Mouse (Mus musculus) thymus, postnatal 0 days (tissue): Measurements from ENCODE around the gene Ndufs1. TPM values are rescaled to one million over a fixed set of nuclear protein-coding genes. Genes with fewer than 3 reads are reported as not detected.
A peak's percentile ranks its signal among the peaks of the same experiment; 100 is the strongest.

Source experiments
- DNase-seq: peaks from one replicate; pipeline ENCODE4 v3.0.0-alpha.2; 2015; ENCODE audit warnings: low spot score
- polyA plus RNA-seq: library from polyadenylated mRNA; unstranded; fragments of >200 nt; fragmentation: Nextera tagmentation; extraction: Ambion mirVana; gene quantifications from 2 replicates; pipeline ENCODE4 v1.2.1, GENCODE M21; 2015

The Ndufs1 gene
- 102 and 108 TPM in 2 replicates for polyA plus RNA-seq

- peak; percentile 97 for DNase-seq
Observed at GRCm38 (mm10) chr1:63176604-63177421, at the start of gene Ndufs1, which contains the start of gene Eef1b2. TSS of gene Ndufs1 (minus strand) at chr1:63176833. TSS of gene Eef1b2 (plus strand) at chr1:63176825.

GRCm38 (mm10) chr1:63225890-63226289 is 49.3 kb upstream of the Ndufs1 start:
- no peak for DNase-seq

DNA sequence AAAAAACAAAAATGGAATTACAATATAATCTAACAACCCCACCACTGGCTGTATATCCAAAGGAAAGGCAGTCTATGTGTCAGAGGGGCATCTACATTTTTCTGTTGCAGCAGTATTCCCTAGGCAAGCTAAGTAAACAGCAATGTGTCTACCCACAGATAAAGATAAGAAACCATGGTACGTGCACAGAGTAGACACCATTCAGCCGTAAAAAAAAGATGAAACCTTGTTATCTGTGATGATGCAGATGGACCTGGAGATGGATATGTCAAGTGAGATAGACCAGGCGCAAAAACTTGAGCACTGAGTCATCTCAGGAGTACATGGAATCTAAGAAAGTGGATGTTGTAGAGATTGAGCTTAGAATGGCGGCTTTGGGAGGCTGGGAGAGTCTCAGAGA is 48.4 kb upstream of the Ndufs1 start:
- DNase-seq: no peak

DNA sequence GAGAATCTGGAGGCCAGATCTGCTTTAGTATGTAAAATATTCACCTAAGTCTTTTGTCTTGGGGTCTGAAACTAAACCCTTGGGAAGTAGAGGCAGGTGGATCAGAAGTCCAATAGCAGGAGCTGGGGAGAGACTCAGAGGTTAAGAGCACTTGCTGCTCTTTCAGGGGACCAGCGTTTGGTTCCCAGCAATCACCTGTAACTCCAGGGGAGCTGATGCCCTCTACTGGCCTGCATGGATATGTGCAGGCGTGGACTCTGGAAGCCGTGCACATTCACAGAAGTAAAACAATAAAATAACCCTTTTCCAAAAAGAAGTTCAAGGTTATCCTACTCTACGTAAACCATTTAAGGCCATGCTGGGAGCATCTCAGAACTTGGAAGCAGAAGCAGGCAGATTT is 42.6 kb upstream of the Ndufs1 start:
- no peak for DNase-seq

DNA sequence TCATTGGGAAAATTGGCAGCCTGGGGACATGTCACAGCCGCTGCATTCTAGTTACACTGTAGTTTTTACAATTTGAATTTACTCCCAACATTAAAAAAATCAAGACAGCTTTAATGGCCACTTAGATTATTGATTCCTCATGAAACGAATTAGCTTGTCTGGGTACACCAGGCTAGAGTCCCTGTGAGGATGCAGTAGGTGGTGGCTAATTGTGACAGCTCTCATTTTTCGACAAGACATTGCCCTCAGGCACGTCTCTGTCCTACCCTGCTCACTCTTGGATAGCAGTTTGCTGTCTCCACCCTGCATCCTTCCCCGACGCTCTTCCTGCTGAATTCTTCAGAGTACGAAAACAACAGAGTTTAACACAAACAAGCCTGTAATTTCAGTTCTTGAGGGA is 38.0 kb upstream of the Ndufs1 start:
- DNase-seq: no peak

DNA sequence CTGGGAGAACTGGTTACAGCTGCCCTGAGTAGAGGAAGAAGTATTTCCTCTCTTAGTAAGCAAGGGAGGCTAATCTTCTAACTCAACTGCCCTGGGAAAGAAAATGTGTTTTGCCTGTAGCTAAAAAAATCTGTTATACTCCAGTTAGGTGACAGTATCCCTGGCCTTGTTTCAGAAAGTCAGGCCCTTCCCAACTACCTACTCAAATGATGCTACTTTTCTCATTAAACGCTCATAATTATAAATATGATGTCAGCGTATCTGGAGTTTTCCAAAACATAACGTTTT is 37.6 kb upstream of the Ndufs1 start, which contains the start of gene Gpr1:
Gene Gpr1, minus strand, starts transcription at position 273 of the 288 bp plus-strand sequence.
- DNase-seq: no peak

DNA sequence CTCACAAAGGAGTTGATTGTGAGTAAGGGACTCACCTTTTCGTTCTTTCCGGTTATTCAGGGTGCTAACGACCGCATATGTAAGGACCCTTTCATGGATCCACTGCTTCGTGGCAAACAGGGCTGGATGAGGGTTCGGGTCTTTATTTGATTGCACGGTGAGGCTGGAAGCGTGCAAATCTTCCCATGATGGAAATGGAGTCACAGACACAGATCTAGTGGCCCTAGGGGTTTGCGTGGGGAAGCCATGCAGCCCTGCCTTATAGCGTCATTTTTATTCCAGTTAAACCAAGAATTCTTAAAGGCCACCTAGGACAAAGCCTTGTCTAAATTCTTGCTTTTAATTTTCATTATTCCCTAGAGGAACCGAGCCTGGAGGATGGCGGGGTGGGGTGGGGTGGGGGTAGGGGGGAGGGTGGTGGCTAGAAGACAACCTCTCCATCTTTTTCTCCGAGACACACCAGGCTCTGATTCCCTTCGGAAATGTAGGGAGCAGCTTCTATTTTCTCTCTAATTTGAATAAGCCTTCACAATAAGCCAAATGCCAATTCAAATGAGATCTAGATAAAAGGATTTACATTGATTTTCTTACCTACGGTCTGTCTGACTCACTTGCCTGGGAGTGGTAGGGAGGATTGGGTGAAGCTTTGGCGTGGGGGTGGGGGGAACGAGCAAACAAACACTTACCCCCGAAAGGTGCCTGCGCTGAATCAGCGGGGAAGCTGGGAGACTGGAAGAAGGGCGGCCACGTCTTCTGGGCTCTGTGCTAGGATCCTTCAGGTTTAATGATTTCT is 37.0 kb upstream of the Ndufs1 start:
- DNase-seq: no peak

DNA sequence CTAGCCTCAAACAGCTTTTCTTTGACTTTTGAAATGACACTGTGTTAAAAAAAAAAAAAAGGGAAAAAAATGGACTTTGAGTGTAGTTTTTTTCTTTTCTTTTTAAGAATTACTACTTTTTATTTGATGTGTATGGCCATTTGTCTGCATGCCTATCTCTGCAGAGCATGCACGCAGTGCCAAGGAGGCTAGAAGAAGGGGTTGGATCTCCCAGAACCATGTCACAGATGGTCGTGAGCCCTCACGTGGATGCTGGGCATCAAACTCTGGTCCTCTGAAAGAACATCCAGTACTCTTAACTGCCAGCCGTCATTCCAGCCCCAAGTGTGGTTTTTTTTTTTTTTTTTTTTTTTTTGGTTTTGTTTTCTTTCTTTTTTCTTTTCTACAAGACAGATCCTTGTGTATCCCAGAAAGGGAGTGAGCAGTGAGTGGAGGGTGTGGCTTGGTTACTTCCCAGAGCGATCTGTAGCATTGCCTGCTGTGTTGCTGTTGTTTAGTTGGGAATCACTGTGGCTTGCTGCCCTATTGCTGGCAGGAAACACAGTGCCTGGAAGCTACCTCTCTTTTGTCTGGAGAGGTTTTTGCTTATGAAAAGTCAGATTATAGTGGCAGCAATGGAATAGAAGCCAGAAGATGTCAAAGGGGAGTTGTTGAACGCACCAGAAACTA is 33.4 kb upstream of the Ndufs1 start:
- no peak for DNase-seq

GRCm38 (mm10) chr1:63207607-63208006 is 31.0 kb upstream of the Ndufs1 start:
- no peak for DNase-seq

DNA sequence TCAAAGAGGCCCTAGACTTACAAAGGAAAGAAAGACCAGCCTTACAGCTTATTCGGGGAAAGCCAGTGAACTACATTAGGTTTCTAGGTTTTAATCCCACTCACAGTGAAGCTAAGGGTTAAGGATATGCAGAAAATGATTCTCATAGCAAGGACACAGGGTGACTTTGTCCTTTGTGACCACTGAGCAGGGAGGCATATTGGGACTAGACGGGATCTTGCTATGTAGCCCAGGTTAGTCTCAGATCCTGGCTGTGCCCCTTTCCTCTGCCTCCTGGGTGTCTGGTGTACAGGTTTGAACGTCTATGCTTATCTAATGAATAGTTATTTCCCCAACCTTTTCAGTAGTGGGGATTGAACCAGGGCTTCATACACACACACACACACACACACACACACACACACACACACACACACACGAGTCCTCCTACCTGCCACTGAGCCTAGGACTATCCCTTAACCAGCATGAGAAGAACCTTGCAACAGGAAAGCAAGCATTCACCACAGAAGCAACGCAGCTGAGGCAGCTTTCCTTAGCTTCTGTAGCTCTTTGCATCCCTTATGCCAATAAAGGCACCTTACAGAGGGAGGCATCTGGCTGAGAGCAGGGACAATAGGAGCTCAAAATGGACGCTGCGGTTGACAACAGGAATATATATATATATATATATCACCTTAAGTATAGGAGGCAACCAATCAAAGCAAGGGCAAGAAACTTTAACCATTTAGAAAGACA is 28.2 kb upstream of the Ndufs1 start:
- no peak for DNase-seq

GRCm38 (mm10) chr1:63203950-63204659 is 27.5 kb upstream of the Ndufs1 start:
- no peak for DNase-seq

- no peak for DNase-seq
Observed at GRCm38 (mm10) chr1:63203471-63203870, 26.8 kb upstream of the Ndufs1 start.

DNA sequence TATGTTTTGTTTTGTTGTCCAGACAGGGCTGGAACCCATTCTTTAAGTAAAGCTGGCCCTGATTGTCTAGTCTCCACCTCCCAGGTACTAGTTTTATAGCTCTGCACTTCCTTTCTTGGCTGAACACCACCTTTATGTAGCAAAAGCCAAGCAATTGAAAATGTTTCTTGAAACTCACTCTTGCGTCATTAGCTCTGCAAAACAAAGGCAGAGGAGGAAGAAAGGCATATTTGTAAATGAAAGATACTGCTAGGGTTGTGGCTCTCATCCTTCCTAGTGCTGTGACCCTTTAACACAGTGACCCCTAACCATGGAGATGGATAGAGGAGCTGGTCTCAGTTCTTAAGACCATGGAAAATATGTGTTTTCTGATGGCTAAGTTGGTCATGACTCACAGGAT is 25.0 kb upstream of the Ndufs1 start:
- DNase-seq: no peak

DNA sequence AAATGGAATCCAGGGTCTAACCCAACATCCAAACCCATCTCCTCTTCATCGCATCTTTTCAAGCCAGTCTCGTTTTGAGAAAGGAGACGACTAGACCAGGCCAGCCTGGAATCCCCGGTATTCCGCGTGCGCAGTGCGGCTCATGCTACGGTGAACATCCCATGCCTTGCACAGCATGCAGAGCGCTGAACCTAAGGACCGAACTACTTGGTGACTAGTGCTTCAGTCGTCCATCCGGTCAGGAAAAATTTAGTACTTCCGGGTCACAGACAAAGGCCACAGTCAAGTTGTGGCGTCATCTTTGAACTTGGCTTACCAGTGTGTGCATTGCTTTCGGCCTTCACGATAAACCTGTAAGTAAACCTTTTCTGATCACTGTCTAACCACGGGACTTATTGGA is 23.7 kb upstream of the Ndufs1 start:
- DNase-seq: no peak

GRCm38 (mm10) chr1:63199387-63199786 is 22.8 kb upstream of the Ndufs1 start:
- no peak for DNase-seq

- DNase-seq: no peak
Observed at GRCm38 (mm10) chr1:63195848-63196512, 19.3 kb upstream of the Ndufs1 start.

DNA sequence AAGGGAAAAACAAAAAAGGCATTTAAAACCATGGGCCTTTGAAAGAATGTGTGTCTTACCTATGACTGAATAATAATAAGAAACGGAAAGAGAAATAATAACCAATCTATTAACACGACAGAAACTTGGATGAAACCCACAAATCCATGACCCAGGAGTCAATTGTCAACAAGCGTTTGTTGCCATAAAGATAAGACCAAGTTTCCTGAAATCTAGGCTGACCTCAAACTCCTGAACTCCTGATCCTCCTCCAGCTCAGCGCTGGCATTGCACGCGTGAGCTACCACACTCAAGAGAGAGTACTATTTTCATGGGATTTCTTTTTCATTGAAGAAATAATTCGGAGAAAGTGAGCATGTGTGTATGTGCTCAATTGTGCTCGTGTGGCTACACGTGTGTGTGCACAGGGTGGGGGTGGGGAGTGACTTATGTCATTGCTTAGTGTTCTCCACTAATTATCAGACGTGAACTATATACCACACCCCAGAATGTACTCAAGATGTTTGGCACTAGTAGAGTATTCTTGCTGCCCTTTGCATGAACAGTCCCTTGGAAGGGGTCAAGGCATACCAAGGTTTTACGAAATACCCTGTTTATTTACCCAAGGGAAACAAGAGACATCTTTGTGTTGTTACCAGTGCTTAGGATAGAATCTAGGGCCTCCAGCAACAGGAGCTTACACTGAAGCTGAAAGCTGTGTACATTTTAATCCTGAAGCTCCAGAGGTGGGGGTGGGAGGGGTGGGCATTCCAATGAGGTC is 15.9 kb upstream of the Ndufs1 start:
- DNase-seq: no peak

DNA sequence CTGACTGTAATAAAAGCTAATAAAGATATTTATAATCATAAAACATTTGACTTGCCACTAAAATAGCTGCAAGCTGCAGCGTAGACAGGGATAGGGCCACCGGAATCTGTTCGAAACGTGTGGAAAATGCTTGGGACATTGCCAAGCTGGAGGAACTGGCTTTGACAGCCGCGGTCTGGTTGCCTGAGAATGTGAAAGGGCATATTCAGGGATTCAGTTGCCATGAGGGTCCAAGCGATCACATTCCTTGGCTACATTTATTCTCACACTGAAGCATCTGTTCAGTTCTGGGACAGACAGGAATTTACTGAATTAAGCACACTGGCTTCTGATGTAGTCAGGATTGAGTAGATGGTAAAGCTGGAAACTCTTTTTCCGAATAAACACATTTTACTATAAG is 14.2 kb upstream of the Ndufs1 start:
- DNase-seq: no peak

- no peak for DNase-seq
Observed at GRCm38 (mm10) chr1:63188536-63188935, 11.9 kb upstream of the Ndufs1 start.
